ENCODE assay signal across 10 mouse cellular contexts in genomic region chr7:31069491-31069890, GRCm38 (mm10). TPM values are rescaled to one million over a fixed set of nuclear protein-coding genes. Genes with fewer than 3 reads are reported as not detected.
"Had no signal": no experiment of that assay in that cellular context is flagged by ENCODE, and none has a peak within 500 bp of the region (broad histone marks: within the 10 kb centered on the region; RNA-seq: fewer than 3 reads in every experiment).

No protein-coding gene starts in this region.

- DNase-seq: kidney, adult 9 months; kidney, postnatal 25 days; layer of hippocampus, adult 9-11 months; left cerebral cortex, postnatal 4 days; lung, adult 18-20 months; right cerebral cortex, adult 18-20 months; thymus, postnatal 4 days had no signal

RNA-seq across cellular contexts. Expression of gene Fxyd3, which starts 7.0 kb away (rescaled TPM):
- polyA plus RNA-seq: macrophage; midbrain, postnatal 0 days; neural tube, embryonic 14.5 days had no signal

RNA-seq across cellular contexts. Expression of gene Lgi4, which starts 10.3 kb away (rescaled TPM):
- polyA plus RNA-seq: neural tube, embryonic 14.5 days had no signal

RNA-seq across cellular contexts. Expression of gene Fxyd1, which starts 12.5 kb away (rescaled TPM):
- polyA plus RNA-seq: macrophage had no signal

RNA-seq across cellular contexts. Expression of gene Fxyd7, which starts 18.2 kb away (rescaled TPM):
- polyA plus RNA-seq: macrophage had no signal
